Mouse (Mus musculus): ENCODE results near the gene Ccdc157.

Gene Ccdc157

GRCm38 (mm10) chr11:4099447-4099846 lies 60.6 kb downstream of the Ccdc157 start:
- in situ Hi-C loops (cut with MboI): no loop called here

- in situ Hi-C loops (cut with MboI): no loop called here
Observed at GRCm38 (mm10) chr11:4098816-4099215, 61.3 kb downstream of the Ccdc157 start.

- in situ Hi-C loops (cut with MboI): no loop called here
Observed at GRCm38 (mm10) chr11:4098120-4098519, 62.0 kb downstream of the Ccdc157 start.

- in situ Hi-C loops (cut with MboI): no loop called here
Observed at GRCm38 (mm10) chr11:4097091-4097621, 62.9 kb downstream of the Ccdc157 start.

- in situ Hi-C loops (cut with MboI): no loop called here
Observed at GRCm38 (mm10) chr11:4096054-4096984, 63.8 kb downstream of the Ccdc157 start.

GRCm38 (mm10) chr11:4095171-4096053 lies 64.7 kb downstream of the Ccdc157 start, which contains the start of gene Mtfp1:
Mtfp1 (minus strand) TSS chr11:4095445.
- in situ Hi-C loops (cut with MboI): no loop called here

- in situ Hi-C loops (cut with MboI): no loop called here
Observed at GRCm38 (mm10) chr11:4094378-4095170, 65.5 kb downstream of the Ccdc157 start.

- in situ Hi-C loops (cut with MboI): no loop called here
Observed at GRCm38 (mm10) chr11:4093459-4094377, 66.4 kb downstream of the Ccdc157 start.

All from mature B cell (primary cell).